Mouse (Mus musculus) c-Kit-negative CD71-positive TER-119-positive erythroid progenitor cells, embryonic 14.5 days (primary cell): ENCODE results near the gene Kcnh6.

Experiments used
- DNase-seq: peaks from one replicate; pipeline ENCODE4 v3.0.0-alpha.2; 2013; ENCODE audit warnings: low read depth, low spot score

Kcnh6 gene

DNA sequence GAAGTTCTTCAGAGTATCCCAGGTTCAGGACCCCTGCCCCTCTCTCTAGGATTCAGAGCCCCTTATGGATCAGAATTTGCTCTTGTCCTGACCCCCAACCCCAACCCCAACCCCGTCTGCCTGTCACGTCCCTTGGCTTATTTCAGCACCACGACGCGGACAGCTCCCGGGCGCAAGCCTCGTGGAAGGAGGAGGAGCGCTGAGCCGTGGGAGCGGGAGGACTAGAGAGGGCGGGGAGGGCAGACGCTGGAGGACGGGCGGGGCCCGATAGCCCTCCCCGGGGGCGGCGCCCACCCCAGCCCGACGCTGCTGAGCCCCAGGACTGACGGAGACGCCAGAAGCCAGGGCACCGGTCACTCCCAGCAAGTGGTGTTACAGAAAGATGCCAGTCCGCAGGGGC lies at the start of gene Kcnh6:
Gene Kcnh6 (plus strand): TSS at position 304 of the 400 bp plus-strand sequence.
- no peak for DNase-seq

DNA sequence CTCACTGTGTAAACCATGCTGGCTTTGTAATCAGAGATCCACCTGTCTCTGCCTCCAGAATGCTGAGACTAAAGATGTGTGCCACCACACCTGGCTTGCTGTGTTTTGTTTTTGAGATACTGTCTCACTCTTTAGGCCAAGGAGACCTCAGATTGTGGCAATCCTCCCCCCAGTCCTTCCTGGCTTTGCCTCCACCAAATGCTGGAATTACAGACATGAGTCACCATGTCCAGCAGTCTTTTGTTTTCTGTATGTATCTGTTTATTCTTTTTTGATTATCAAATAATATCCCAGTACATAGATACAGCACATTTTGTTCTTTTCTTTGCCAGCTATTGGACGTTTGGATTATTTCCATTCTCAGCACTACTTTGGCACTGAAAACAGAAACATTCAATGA lies 49.4 kb upstream of the Kcnh6 start:
- DNase-seq = no peak

GRCm38 (mm10) chr11:105959355-105959754 lies 48.6 kb upstream of the Kcnh6 start:
- no peak for DNase-seq

GRCm38 (mm10) chr11:105964691-105965090 lies 43.2 kb upstream of the Kcnh6 start:
- DNase-seq = no peak

DNA sequence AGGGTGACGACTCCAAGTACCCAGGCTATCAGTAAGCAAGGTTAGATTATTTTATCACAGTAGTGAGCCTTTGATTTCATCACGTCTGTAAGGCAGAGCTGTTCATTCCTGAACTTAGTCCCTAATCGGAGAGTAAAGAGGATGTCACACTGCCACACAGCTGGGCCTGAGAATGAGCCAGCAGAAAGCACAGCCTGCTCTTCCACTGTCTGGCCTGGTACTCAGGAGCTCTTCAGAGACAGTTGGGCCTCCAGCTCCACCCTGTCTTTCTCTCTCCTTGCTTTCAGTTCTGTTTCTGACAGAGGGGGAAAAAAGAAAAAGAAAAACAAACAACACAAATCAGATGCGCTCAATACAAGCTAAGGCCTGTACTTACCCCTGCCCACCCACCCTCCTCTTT lies 41.6 kb upstream of the Kcnh6 start:
- no peak for DNase-seq

DNA sequence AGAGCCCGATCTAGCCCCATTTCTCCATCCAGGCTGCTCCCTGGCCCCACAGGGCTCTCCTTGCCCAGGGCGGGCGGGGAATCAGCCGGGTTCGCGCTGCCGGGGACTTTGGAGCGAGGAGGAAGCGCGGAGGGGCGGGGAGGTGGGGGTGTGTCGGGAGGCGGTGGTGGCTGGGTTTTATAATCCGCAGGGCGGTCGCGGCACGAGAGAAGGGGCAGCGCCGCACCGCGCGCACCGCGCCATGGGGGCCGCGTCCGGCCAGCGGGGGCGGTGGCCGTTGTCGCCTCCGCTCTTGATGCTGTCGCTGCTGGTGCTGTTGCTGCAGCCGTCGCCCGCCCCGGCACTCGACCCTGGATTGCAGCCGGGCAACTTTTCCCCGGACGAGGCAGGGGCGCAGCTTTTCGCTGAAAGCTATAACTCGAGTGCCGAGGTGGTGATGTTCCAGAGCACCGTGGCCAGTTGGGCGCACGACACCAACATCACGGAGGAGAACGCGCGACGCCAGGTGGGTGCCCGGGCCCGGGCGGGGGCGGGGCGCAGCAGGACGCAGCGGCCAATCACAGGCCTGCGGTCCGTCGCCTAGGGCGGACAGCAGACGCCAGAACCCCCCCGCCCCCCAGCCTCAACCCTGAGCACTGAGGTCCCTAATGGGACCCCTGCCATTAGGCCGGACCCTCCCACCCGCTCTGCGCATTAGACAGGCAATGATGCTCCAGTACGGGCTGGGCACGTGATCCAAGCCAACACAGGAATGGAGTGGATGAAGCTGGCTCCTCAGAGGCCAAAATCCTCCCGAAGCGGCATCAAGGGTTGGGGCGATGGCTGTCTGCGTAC lies 40.0 kb upstream of the Kcnh6 start, which contains the start of gene Ace:
Gene Ace (plus strand): TSS at position 205 of the 834 bp plus-strand sequence.
- no peak for DNase-seq

- no peak for DNase-seq
These were observed 39.0 kb upstream of the Kcnh6 start for GRCm38 (mm10) chr11:105968948-105969347.

DNA sequence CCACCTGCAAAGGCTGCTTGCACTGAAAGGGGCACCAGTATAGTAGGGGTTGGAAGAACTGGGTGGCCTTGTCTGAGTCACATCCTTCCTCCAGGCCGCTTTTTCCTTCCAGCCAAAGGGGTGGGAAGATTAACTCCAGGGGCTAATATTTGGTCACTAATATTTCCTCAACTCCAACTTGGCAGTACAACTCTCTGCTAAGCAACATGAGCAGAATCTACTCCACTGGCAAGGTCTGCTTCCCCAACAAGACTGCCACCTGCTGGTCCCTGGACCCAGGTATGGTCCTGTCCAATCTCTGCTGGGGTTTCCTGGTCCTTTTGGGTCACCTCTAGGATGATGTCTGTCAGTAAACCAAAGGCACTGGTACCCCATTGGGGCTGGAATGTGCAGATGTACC lies 38.4 kb upstream of the Kcnh6 start:
- no peak for DNase-seq

DNA sequence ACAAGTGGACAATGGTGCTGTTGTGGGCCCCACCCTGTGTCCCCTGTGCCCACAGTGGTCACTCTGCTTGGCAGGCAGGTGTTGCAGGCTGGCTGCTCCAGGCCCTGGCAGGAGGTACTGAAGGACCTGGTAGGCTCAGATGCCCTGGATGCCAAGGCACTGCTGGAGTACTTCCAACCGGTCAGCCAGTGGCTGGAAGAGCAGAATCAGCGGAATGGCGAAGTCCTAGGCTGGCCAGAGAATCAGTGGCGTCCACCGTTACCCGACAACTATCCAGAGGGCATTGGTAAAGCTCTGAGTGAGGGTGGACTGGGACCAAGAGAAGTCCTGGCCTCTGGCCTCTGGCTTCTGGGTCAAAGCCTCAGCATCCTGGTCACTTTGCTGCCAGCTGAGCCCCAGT lies 33.3 kb upstream of the Kcnh6 start:
- DNase-seq = no peak

DNA sequence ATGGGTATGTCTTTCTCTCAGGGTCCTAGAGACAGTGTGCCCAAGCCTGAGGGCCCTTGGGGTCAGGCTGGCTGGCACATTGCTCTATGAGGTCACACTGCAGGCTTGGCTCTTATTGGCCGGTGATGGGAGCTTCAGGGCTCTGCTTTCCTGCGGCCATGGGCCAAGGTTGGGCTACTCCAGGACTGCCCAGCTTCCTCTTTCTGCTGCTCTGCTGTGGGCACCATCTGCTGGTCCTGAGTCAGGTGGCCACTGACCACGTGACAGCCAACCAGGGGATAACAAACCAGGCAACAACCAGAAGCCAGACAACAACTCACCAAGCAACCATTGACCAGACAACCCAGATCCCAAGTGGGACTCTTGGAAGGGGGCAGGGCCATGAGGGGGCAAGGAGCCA lies 32.9 kb upstream of the Kcnh6 start:
- no peak for DNase-seq

GRCm38 (mm10) chr11:105975636-105976035 lies 32.3 kb upstream of the Kcnh6 start:
- DNase-seq = no peak

DNA sequence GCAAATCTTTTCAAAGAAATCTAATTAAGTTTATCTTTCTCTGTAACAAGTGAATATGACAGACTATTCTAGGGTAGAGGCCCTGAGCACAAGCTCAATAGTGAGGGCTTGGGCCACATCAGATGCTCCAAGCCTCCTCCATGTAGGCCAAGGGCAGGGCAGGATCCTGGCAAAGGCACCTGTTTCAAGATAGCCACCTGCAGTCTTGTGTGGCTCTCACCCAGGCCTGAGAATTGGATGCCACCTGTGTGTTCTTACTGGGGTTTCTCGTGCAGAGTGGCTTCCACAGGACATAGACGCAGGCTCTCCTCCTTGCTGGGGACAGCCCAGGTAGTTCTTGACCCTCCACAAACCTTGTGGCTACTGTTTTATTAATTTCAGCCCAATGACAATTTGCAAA lies 29.7 kb upstream of the Kcnh6 start:
- DNase-seq = no peak

- no peak for DNase-seq
These were observed 29.3 kb upstream of the Kcnh6 start for GRCm38 (mm10) chr11:105978634-105979033.

GRCm38 (mm10) chr11:105984452-105984851 lies 23.5 kb upstream of the Kcnh6 start:
- no peak for DNase-seq

- DNase-seq = no peak
These were observed 20.5 kb upstream of the Kcnh6 start for GRCm38 (mm10) chr11:105987446-105987845.

DNA sequence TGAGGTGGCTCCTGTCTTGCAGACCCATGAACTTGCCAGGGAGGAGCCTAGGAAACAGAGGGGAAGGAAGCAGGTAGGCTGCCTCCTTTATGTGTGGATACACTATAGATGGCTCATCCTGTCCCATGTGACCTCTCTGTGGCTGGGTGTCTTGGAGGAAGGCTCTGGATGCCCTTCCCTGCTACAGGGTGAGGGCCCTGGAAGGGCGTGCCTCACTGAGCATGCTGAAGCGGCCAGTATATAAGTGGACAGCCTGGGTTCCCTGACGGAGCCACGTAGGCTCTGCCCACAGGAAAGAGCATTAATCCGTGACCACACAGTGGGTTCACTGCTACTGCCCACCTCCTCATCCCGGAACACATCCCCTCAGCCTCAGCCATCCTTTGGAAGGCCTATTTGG lies 18.5 kb upstream of the Kcnh6 start:
- DNase-seq = no peak

DNA sequence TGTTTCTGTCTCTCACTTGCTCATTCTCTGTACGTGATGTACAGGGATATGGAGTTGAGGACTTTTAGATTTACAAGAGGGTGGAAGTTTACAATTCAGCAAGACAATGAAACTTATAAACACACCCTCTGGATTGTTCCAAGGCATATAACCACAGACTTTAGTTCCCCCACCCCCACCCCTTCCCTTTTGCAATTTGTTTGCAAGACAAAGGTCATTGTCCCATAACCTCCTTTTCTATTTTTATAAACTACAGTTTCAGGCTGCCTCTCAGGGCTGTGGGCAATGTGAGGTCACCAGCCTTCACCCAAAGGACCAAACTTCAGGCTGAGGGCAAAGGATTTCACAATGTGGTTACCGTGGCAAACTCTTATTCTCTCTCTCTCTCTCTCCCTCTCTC lies 17.7 kb upstream of the Kcnh6 start:
- DNase-seq = no peak

GRCm38 (mm10) chr11:105994375-105994774 lies 13.5 kb upstream of the Kcnh6 start, which contains the start of gene Ace3:
Gene Ace3, plus strand, starts transcription at chr11:105994675.
- DNase-seq = no peak

- DNase-seq = no peak
These were observed 7.9 kb upstream of the Kcnh6 start for GRCm38 (mm10) chr11:106000062-106000461.

DNA sequence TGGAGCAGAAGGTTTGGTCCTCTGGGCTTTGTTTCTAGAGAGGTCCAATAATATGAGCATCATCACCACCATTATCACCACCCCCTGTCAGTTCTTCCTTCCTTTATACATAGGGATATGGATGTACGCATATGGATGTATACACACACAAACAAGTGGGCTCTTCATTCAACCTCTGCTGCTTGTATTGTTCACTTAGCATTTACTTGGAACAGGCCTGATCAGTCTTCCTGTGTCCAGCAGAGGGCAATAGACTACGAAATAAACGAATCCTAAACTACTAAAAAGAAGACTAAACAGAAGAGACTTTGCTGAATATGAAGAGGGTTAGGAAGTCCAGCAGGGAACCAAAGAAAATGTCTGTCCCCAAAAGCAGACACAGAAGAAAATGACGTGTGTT lies 6.2 kb upstream of the Kcnh6 start:
- no peak for DNase-seq

DNA sequence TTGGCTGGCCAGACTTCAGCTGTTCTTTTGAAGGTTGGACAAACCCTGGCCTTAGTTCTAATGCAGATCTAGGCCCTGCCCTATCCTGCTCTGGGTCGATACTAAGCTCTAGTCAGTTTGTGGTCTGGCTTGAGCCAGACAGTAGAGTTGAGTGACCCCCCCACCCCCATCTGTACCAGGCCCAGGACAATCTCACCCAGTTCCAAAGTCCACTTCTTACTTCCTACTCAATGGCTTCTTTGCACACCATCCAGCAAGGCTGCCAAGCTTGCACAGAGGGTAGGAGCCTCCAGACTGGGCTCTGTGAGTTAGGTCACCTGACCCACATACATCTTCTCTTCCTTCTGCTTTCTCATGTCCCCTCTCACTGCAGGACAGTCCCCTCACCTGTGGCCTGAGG lies 3.3 kb upstream of the Kcnh6 start:
- no peak for DNase-seq

GRCm38 (mm10) chr11:106005970-106006369 lies 2.0 kb upstream of the Kcnh6 start:
- no peak for DNase-seq

DNA sequence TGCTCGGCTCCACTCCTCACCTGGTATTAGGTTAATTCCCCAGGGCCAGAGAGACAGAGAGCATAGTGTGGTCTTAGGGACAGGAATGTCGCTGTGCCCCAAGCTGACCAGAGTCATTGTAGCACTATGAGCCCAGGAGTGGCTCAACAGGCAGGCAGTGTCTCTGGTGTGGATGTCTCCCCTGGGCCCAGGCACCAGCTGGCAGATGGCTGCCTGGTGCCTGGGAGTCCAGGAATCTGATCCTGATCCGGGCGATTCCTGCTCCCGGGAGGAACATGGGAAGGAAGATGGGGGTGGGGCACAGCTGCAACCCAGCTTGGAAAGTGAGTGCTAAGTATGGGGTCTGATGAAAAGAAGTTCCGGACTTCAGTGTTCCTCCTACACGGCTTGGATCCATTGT lies 4.8 kb downstream of the Kcnh6 start:
- DNase-seq = no peak
